Mouse (Mus musculus): ENCODE results near the gene Cdc42ep4. TPM values are rescaled to one million over a fixed set of nuclear protein-coding genes. Genes with fewer than 3 reads are reported as not detected.
A peak's percentile ranks its signal among the peaks of the same experiment; 100 is the strongest.

Gene Cdc42ep4
- polyA plus RNA-seq, 1 experiment from 2014 or later = 30.2 TPM

DNA sequence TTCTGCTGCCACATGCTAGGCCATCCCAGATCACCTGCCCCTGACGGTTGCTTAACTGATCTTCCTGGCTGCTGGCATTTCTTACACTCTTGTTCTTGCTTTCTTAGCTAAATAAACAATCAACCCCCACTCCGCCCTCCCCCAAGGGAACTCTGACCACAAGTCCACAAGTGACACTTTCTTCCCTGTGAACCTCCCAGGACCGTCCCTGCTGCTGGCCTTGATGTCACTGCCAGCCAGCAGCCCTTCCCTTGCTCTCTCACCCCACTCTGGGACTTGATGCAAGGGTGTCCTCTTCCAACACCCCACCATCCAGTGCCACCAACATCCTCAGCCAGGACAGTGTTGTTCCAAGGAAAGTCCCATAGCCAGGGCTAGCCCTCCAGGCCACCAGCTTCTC, 20.8 kb downstream of the Cdc42ep4 start:
- Histone ChIP-seq H3K4me2 (replicated peaks; ENCODE audit: low read depth) (no peak overlapping the region), H3K27me3 (replicated peaks; ENCODE audit: control insufficient read depth, insufficient read depth, low read length) (no peaks in the 10 kb centered on the region), H3K9me3 (ENCODE audit: control insufficient read depth) (no peaks in the 10 kb centered on the region), H3K27ac (ENCODE audit: low read depth, low read length) (peak overlapping the region; percentile 35; the same call in 1 of the 2 replicates), H3K4me3 (ENCODE audit: low read depth, low read length) (no peak overlapping the region), H3K9ac (ENCODE audit: low read depth, low read length) (no peak overlapping the region), H3K4me1 (replicated peaks; ENCODE audit: control insufficient read depth, insufficient read depth, low read length) (peaks cover 14% of the 10 kb centered on the region), H3K36me3 (ENCODE audit: control insufficient read depth, insufficient read depth) (peaks cover 48% of the 10 kb centered on the region)
- TF ChIP-seq CTCF (IDR thresholded peaks at IDR 0.05; ENCODE audit: low read depth) = no peak
- 0 out of 2 replicates have a peak, but pooled peaks have one; percentile 9 for ATAC-seq
- WGBS = 25% methylated on average over 3 of the region's 3 CpGs

DNA sequence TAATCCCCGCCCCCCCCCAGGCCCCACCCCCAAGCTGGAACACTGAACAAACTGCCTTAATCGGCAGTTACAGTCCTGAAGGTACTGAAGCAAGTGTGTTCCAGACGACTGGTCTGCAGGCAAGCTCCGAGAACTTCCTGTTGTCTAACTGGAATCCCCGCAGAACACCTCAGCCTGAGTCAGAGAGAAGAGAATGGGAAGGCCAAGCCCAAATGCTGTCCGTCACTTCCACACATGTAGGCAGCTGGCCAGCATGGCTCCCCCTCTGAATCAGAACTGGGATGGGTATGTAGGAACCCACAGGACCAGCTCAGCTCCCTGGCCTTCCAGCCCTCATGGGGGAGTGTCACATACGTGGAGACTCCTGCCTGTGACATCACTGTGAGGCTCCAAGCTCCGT, 21.8 kb downstream of the Cdc42ep4 start:
- WGBS = 53% methylated on average over 8 of the region's 8 CpGs
- H3K27me3 ChIP-seq (replicated peaks; ENCODE audit: control insufficient read depth, insufficient read depth, low read length) = no peaks in the 10 kb centered on the region
- no peak for TF ChIP-seq CTCF (IDR thresholded peaks at IDR 0.05; ENCODE audit: low read depth)
- no peak overlapping the region for H3K4me2 ChIP-seq (replicated peaks; ENCODE audit: low read depth)
- H3K27ac ChIP-seq (ENCODE audit: low read depth, low read length) = no peak overlapping the region
- no peak overlapping the region for H3K4me3 ChIP-seq (ENCODE audit: low read depth, low read length)
- no peak overlapping the region for H3K9ac ChIP-seq (ENCODE audit: low read depth, low read length)
- H3K4me1 ChIP-seq (replicated peaks; ENCODE audit: control insufficient read depth, insufficient read depth, low read length) = peaks cover 10% of the 10 kb centered on the region
- ATAC-seq = no peak
- H3K36me3 ChIP-seq (ENCODE audit: control insufficient read depth, insufficient read depth) = peaks cover 55% of the 10 kb centered on the region
- H3K9me3 ChIP-seq (ENCODE audit: control insufficient read depth) = no peaks in the 10 kb centered on the region

DNA sequence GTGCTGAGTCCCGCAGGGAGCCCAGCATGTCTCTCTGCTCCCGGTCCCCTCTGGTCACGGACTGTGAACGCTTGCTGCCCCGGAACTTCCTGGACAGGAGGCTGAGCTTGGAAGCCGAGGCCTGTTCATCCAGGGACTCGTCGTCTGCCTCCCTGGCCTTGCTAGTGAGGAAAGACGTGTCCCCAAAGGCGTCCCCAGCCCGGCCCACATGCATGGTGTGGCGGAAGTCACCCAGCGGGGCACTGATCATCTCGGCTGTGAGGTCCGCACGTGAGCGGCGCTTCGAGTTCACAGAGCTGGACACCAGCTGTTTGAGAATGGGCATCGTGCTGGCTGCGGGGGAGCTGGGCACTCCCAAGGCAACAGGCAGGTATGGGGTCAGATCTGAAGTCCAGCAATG, 22.4 kb downstream of the Cdc42ep4 start:
- no peak overlapping the region for H3K4me3 ChIP-seq (ENCODE audit: low read depth, low read length)
- H3K36me3 ChIP-seq (ENCODE audit: control insufficient read depth, insufficient read depth) = peaks cover 55% of the 10 kb centered on the region
- no peak overlapping the region for H3K9ac ChIP-seq (ENCODE audit: low read depth, low read length)
- H3K27me3 ChIP-seq (replicated peaks; ENCODE audit: control insufficient read depth, insufficient read depth, low read length) = no peaks in the 10 kb centered on the region
- 87% methylated on average over 21 of the region's 21 CpGs for WGBS
- H3K4me1 ChIP-seq (replicated peaks; ENCODE audit: control insufficient read depth, insufficient read depth, low read length) = peaks cover 7% of the 10 kb centered on the region
- H3K4me2 ChIP-seq (replicated peaks; ENCODE audit: low read depth) = no peak overlapping the region
- no peak for ATAC-seq
- H3K27ac ChIP-seq (ENCODE audit: low read depth, low read length) = no peak overlapping the region
- no peaks in the 10 kb centered on the region for H3K9me3 ChIP-seq (ENCODE audit: control insufficient read depth)
- TF ChIP-seq CTCF (IDR thresholded peaks at IDR 0.05; ENCODE audit: low read depth) = no peak

DNA sequence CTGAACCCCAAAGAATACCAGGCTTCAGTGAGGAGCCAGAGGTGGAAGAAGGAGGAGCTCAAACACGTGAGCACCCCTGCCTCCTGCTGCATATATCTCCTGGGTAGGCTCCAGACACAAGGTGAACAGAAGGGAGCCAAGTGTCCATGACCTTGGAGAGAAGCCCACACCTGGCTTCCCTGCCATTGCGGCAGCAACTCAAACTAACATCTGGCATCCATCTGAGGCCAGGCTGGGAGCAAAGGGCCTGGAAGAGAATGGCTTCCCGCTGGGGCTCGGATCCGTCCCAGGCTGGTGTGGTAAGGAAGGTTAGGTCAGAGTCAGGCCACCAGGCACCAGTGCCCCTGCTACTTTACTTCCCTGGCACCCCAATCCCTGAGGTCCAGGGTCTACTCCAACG, 23.7 kb downstream of the Cdc42ep4 start:
- WGBS = 67% methylated on average over 6 of the region's 6 CpGs
- Histone ChIP-seq H3K4me3 (ENCODE audit: low read depth, low read length) (no peak overlapping the region), H3K36me3 (ENCODE audit: control insufficient read depth, insufficient read depth) (peaks cover 55% of the 10 kb centered on the region), H3K27ac (ENCODE audit: low read depth, low read length) (peak overlapping the region; percentile 21), H3K4me2 (replicated peaks; ENCODE audit: low read depth) (no peak overlapping the region), H3K9ac (ENCODE audit: low read depth, low read length) (no peak overlapping the region; the same call in 1 of the 2 replicates), H3K27me3 (replicated peaks; ENCODE audit: control insufficient read depth, insufficient read depth, low read length) (no peaks in the 10 kb centered on the region), H3K9me3 (ENCODE audit: control insufficient read depth) (no peaks in the 10 kb centered on the region), H3K4me1 (replicated peaks; ENCODE audit: control insufficient read depth, insufficient read depth, low read length) (peaks cover 3% of the 10 kb centered on the region; the same call in 1 of the 2 replicates)
- no peak for TF ChIP-seq CTCF (IDR thresholded peaks at IDR 0.05; ENCODE audit: low read depth)
- no peak for ATAC-seq

DNA sequence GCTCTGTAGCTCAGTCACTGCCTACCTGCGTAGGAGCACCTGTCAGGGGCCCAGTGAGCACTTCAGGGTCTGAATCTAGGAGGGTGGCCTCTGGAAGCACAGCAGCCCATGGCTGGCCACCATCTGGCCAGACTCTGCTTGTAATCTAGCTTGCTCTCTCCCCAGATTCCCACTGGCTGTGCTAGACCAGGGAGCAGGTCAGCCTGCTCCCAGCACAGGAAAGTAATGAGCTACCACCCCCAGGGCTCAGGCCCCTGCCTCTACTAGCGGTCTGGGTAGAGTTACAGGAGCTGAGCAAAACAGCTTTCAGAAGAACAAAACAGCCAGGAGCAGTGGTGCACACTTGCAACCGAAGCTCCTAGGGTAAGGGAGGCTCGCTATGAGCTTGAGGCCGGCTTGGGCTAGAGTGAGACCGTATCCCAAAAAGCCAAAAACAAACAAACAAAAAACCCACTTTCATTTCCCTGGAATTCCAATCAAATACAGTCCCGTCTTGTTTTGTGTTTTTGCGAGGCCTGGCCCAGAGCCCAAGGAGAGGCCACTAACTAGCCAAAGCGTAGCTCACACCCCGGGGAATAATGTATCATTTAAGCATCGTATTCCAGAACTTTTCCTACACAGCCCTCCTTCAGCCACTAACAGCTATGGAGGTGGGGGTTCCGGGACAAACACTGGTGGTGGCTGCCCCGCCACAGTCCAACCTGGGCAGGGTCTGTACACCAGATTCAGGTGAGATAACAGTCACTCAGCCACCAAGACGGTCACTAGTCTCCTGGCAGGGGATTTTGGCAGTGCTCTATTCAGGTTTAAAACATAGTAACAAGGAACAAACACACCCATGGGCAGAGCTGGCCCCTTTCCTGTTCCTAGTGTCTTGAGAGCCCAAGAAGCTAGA, 24.4 kb downstream of the Cdc42ep4 start:
- TF ChIP-seq CTCF (IDR thresholded peaks at IDR 0.05; ENCODE audit: low read depth) = no peak
- Histone ChIP-seq H3K36me3 (ENCODE audit: control insufficient read depth, insufficient read depth) (peaks cover 55% of the 10 kb centered on the region), H3K9ac (ENCODE audit: low read depth, low read length) (no peak overlapping the region), H3K27ac (ENCODE audit: low read depth, low read length) (peak overlapping the region; percentile 46), H3K27me3 (replicated peaks; ENCODE audit: control insufficient read depth, insufficient read depth, low read length) (no peaks in the 10 kb centered on the region), H3K9me3 (ENCODE audit: control insufficient read depth) (no peaks in the 10 kb centered on the region), H3K4me3 (ENCODE audit: low read depth, low read length) (no peak overlapping the region), H3K4me2 (replicated peaks; ENCODE audit: low read depth) (no peak overlapping the region), H3K4me1 (replicated peaks; ENCODE audit: control insufficient read depth, insufficient read depth, low read length) (peaks cover 3% of the 10 kb centered on the region; the same call in 1 of the 2 replicates)
- ATAC-seq = no peak
- WGBS = 81% methylated on average over 14 of the region's 14 CpGs

DNA sequence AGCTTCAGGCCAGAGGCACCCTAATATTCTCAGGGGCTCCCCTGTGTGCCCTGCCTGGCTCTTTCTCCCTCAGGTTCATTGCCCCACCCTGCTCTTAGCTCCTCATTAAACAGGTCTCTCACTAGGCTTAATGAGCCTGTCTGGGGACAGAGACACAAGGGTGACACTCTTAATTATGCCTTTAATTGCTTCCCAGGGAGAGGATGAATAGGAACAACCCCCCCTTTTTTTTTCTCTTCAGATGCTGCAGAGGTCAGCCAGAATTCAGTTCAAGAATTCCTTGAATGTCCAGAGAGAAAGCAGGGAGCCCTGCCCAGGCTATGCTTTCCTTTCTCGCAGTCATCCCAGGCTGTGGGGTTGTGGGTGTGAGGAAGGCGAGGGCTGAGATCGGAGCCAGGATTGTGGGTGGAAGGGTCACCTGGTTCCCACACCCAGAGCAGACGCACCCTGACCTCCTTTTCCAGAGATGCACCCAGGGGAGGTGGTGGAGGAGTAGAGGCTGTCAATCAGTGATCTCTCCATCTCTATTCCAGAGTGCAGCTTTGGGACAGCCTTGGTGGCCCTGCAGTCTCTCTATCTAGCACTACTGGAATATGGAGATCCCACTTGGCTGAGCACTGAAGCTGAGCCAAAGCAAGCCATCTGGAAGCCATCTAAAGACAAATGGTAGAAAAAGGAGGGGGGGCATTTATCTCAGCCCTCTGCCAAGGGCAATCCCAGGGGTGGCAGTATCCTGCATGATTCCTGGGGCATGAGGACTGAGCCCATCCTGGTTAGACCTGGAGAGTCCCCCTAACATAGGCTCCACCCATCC, 26.2 kb downstream of the Cdc42ep4 start:
- Histone ChIP-seq H3K36me3 (ENCODE audit: control insufficient read depth, insufficient read depth) (peaks cover 48% of the 10 kb centered on the region), H3K4me3 (ENCODE audit: low read depth, low read length) (no peak overlapping the region), H3K27me3 (replicated peaks; ENCODE audit: control insufficient read depth, insufficient read depth, low read length) (no peaks in the 10 kb centered on the region), H3K9ac (ENCODE audit: low read depth, low read length) (no peak overlapping the region), H3K27ac (ENCODE audit: low read depth, low read length) (no peak overlapping the region), H3K4me1 (replicated peaks; ENCODE audit: control insufficient read depth, insufficient read depth, low read length) (no peaks in the 10 kb centered on the region), H3K9me3 (ENCODE audit: control insufficient read depth) (no peaks in the 10 kb centered on the region), H3K4me2 (replicated peaks; ENCODE audit: low read depth) (no peak overlapping the region)
- WGBS = 73% methylated on average over 4 of the region's 4 CpGs
- TF ChIP-seq CTCF (IDR thresholded peaks at IDR 0.05; ENCODE audit: low read depth) = no peak
- ATAC-seq = no peak

Data from intestine, postnatal 0 days (tissue).